Mouse (Mus musculus) G1E (cell line): Measurements from ENCODE around the gene Stag3. TPM values are rescaled to one million over a fixed set of nuclear protein-coding genes. Genes with fewer than 3 reads are reported as not detected.

ENCODE experiments used
- ATAC-seq: 2 replicates; pipeline ENCODE4 v1.8.0; 2016; ENCODE audit warnings: mild to moderate bottlenecking; ENCODE audit not compliant: insufficient number of reproducible peaks, poor library complexity, low FRiP score, severe bottlenecking; ENCODE audit errors: extremely low read depth
- DNase-seq: peaks from one replicate; pipeline ENCODE4 v3.0.0; 2012; ENCODE audit warnings: low spot score
- H3K27me3 ChIP-seq: 2 replicates; pipeline ENCODE4 v1.6.1; 2012; ENCODE audit warnings: mild to moderate bottlenecking, low read length, inconsistent platforms; ENCODE audit not compliant: insufficient read depth
- H3K36me3 ChIP-seq: replicated peaks from 2 replicates; pipeline ENCODE3; 2012; ENCODE audit warnings: mild to moderate bottlenecking, inconsistent platforms
- H3K4me1 ChIP-seq: 2 replicates; pipeline ENCODE4 v1.6.1; 2012; ENCODE audit warnings: low read depth, low read length, inconsistent platforms, mixed read lengths; ENCODE audit not compliant: insufficient read depth
- H3K4me3 ChIP-seq: 2 replicates; pipeline ENCODE4 v1.5.1; 2012; ENCODE audit warnings: low read depth, mild to moderate bottlenecking, inconsistent platforms, low read length, moderate library complexity, mixed read lengths
- H3K9me3 ChIP-seq: replicated peaks from 2 replicates; pipeline ENCODE4 v1.6.1; 2012; ENCODE audit warnings: inconsistent platforms
- CTCF ChIP-seq: IDR thresholded peaks from 2 replicates; pipeline ENCODE4 v1.5.1; 2012; ENCODE audit warnings: low read depth, low read length, inconsistent platforms, mixed read lengths
- GATA1 ChIP-seq: IDR thresholded peaks from 2 replicates; pipeline ENCODE4 v1.6.1; 2012; ENCODE audit warnings: borderline replicate concordance, low read length, inconsistent platforms, mixed read lengths
- GATA2 ChIP-seq: IDR thresholded peaks from 2 replicates; pipeline ENCODE4 v1.6.1; 2012; ENCODE audit warnings: low read depth, low read length, inconsistent platforms, borderline replicate concordance
- POLR2AphosphoS5 ChIP-seq: IDR thresholded peaks from 2 replicates; pipeline ENCODE4 v1.6.1; 2012; ENCODE audit warnings: low read depth, low read length, inconsistent platforms; ENCODE audit not compliant: insufficient replicate concordance
- TAL1 ChIP-seq: conservative IDR thresholded peaks from 2 replicates; pipeline ENCODE4 v1.6.1; 2012; ENCODE audit warnings: low read depth, low read length, inconsistent platforms, mixed read lengths
- polyA plus RNA-seq: library from polyadenylated mRNA; stranded (reverse); fragments of >175 nt; gene quantifications from 2 replicates; pipeline ENCODE4 v1.2.3, GENCODE M21; 2012
- total RNA-seq, 2 experiments: library from RNA; stranded (forward) in 1 of 2; stranded (reverse) in 1 of 2; fragments of 200-1000 nt in 1 of 2; fragments of >200 nt in 1 of 2; fragmentation: Nextera tagmentation in 1 of 2; gene quantifications; 2 replicates each; pipeline ENCODE4 v1.2.3; 2014 to 2017

The Stag3 gene
- total RNA-seq (2014; fragmentation: Nextera tagmentation) (3.8 TPM in 1 of 2 replicates, not detected in the other), total RNA-seq (2017) (0.06 and 0.44 TPM in 2 replicates), polyA plus RNA-seq (not detected in 2 replicates)

- no peaks in the 10 kb centered on the region for H3K36me3 ChIP-seq
- no peak within 1 kb of the TSS; the same call in 1 of the 2 replicates for H3K4me3 ChIP-seq
- TF ChIP-seq GATA2 (no peak), GATA1 (no peak), TAL1 (no peak), POLR2AphosphoS5 (no peak), CTCF (no peak)
- H3K9me3 ChIP-seq = peaks cover 11% of the 10 kb centered on the region
- H3K27me3 ChIP-seq = peaks cover 53% of the 10 kb centered on the region
- H3K4me1 ChIP-seq = no peaks in the 10 kb centered on the region; the same call in 1 of the 2 replicates
- no peak for DNase-seq
- ATAC-seq = no peak
Observed at GRCm38 (mm10) chr5:138279585-138280424, at the start of gene Stag3, which contains the start of the genes Gm43720 and Gpc2. Gene Stag3, plus strand, starts transcription at chr5:138280240. Gene Gm43720, minus strand, starts transcription at chr5:138279958. Gene Gpc2, minus strand, starts transcription at chr5:138280005.

- no peaks in the 10 kb centered on the region for H3K4me1 ChIP-seq
- H3K9me3 ChIP-seq = no peaks in the 10 kb centered on the region
- TF ChIP-seq TAL1 (no peak), POLR2AphosphoS5 (no peak), CTCF (no peak), GATA2 (no peak), GATA1 (no peak)
- H3K4me3 ChIP-seq = no peak overlapping the region
- no peak for ATAC-seq
- H3K27me3 ChIP-seq = peaks cover 8% of the 10 kb centered on the region
- H3K36me3 ChIP-seq = no peaks in the 10 kb centered on the region
- DNase-seq = no peak
Observed at GRCm38 (mm10) chr5:138233778-138234177, 46.3 kb upstream of the Stag3 start.

- H3K4me1 ChIP-seq = no peaks in the 10 kb centered on the region
- no peak overlapping the region for H3K4me3 ChIP-seq
- no peak for ATAC-seq
- H3K27me3 ChIP-seq = peaks cover 10% of the 10 kb centered on the region
- H3K9me3 ChIP-seq = no peaks in the 10 kb centered on the region
- TF ChIP-seq GATA1 = no peak
- no peak for TF ChIP-seq CTCF
- TF ChIP-seq GATA2 = no peak
- no peak for TF ChIP-seq TAL1
- TF ChIP-seq POLR2AphosphoS5 = no peak
- no peaks in the 10 kb centered on the region for H3K36me3 ChIP-seq
- no peak for DNase-seq
Observed at GRCm38 (mm10) chr5:138234224-138234623, 45.8 kb upstream of the Stag3 start.

GRCm38 (mm10) chr5:138241511-138241910, 38.5 kb upstream of the Stag3 start:
- no peaks in the 10 kb centered on the region for H3K36me3 ChIP-seq
- H3K4me3 ChIP-seq = no peak overlapping the region
- ATAC-seq = no peak
- H3K27me3 ChIP-seq = peaks cover 23% of the 10 kb centered on the region
- H3K4me1 ChIP-seq = no peaks in the 10 kb centered on the region
- DNase-seq = no peak
- no peaks in the 10 kb centered on the region for H3K9me3 ChIP-seq
- no peak for TF ChIP-seq TAL1
- no peak for TF ChIP-seq POLR2AphosphoS5
- no peak for TF ChIP-seq GATA1
- no peak for TF ChIP-seq GATA2
- TF ChIP-seq CTCF = no peak

GRCm38 (mm10) chr5:138251144-138251543, 28.9 kb upstream of the Stag3 start:
- Histone ChIP-seq H3K4me3 (no peak overlapping the region), H3K27me3 (peaks cover 7% of the 10 kb centered on the region), H3K4me1 (peaks cover 16% of the 10 kb centered on the region), H3K36me3 (peaks cover 1% of the 10 kb centered on the region), H3K9me3 (0 out of 2 replicates have a peak, but pooled peaks cover 3% of the 10 kb centered on the region)
- DNase-seq = no peak
- ATAC-seq = no peak
- TF ChIP-seq POLR2AphosphoS5 (no peak), GATA1 (no peak), TAL1 (no peak), GATA2 (no peak), CTCF (no peak)

- TF ChIP-seq CTCF (no peak), TAL1 (no peak), GATA2 (no peak), GATA1 (no peak), POLR2AphosphoS5 (no peak)
- peaks cover 7% of the 10 kb centered on the region for H3K27me3 ChIP-seq
- no peak for ATAC-seq
- 0 out of 2 replicates have a peak, but pooled peaks cover 3% of the 10 kb centered on the region for H3K9me3 ChIP-seq
- no peak for DNase-seq
- no peak overlapping the region for H3K4me3 ChIP-seq
- peaks cover 34% of the 10 kb centered on the region for H3K4me1 ChIP-seq
- peaks cover 19% of the 10 kb centered on the region for H3K36me3 ChIP-seq
Observed at GRCm38 (mm10) chr5:138253061-138253460, 27.0 kb upstream of the Stag3 start.
